Mouse (Mus musculus) liver, adult 2 months (tissue): Measurements from ENCODE around the gene Gm4559.

Experiments used
- CTCF ChIP-seq: fragments of 200-500 bp; IDR thresholded peaks from 2 replicates; pipeline ENCODE4 v1.5.1; 2011; ENCODE audit warnings: low read depth, low read length, control low read depth
- POLR2A ChIP-seq: fragments of 200-500 bp; IDR thresholded peaks from 2 replicates; pipeline ENCODE4 v1.6.1; 2011; ENCODE audit warnings: low read length, control low read depth; ENCODE audit not compliant: insufficient read depth; ENCODE audit errors: extremely low read depth

DNA sequence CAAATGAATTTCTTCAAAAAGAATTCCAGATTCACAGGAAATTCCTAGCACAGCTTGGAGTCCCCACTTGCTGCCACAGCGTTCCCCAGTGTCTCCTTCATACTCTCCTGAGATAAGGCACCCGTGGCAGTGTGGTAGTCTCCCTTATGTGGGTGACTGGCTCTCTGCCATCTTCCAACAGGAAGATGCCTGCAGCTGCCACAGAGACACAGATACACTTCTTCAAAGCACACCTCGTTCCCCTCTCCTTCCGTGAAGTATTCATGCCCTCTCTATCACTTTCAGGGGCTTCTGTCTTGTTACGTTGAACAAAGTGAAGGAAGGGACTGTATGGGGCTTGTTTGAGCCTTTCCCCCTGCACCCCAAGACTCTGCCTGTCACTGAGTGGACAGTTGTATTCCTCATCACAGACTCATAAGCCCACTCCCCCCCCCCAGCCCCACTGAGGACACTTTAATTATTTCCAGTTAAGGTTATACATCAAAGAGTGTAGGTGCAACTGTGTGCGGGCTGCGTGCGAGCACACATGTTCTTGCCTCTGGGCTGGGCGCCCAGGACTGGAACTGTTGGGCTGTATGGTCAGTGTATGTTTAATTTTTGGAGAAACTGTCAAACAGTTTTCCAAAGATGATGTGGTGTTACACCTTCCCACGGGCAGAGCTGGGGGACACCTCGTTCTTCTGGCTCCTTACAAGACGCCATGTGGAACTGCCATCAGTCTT lies 49.4 kb upstream of the Gm4559 start:
- no peak for TF ChIP-seq CTCF
- no peak for TF ChIP-seq POLR2A
